Mouse (Mus musculus) left cerebral cortex, postnatal 4 days (tissue): ENCODE data around the gene Crabp1. TPM values are rescaled to one million over a fixed set of nuclear protein-coding genes. Genes with fewer than 3 reads are reported as not detected.

ENCODE experiments used
- DNase-seq: peaks from one replicate; pipeline ENCODE4 v3.0.0-alpha.2; 2022
- intact Hi-C: fragments of 180-260 bp; cut with DNase I; formaldehyde crosslinking; loops from one replicate; pipeline ENCODE4 v1.15.1; 2025
- total RNA-seq, 2 experiments: library from RNA; stranded (reverse); gene quantifications; 2 replicates each; pipeline ENCODE4 v1.2.3; 2021

The Crabp1 gene
- total RNA-seq, 2 experiments from 2014 or later = 14.1 to 20.7 TPM

GRCm38 (mm10) chr9:54765336-54766085 is 963 bp downstream of the Crabp1 start:
- DNase-seq = no peak
- intact Hi-C loops = no loop called here

DNA sequence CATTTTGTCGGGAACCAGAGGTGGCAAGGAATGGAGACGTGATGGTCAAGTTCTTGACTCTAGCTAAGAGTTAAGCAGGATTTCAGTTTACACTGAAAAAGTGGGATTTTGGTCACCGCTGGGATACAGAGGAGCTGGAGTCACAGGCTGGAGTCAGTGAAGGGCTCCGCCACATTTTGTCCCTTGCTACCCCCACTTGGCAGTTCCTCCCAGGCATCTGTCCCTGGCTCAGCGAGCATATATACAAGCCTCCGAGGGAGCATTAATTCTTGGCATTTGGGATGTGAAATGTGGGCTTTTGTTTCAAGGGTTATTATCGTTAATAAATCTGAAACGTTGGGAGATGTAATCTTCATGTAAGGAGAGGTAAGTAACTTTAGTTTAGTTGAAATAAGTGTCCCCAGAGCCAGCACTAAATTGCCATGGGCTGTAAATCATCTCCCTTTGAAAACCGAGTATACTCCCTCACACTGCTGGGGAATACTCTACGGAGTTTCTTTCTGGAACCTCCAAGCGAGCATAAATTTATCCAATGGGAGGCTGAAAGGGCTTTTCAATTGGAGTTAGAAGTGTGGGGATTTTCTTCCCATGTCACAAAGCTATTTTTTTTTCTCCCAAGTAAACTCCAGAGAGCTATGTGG is 5.7 kb downstream of the Crabp1 start:
- intact Hi-C loops = no loop called here

GRCm38 (mm10) chr9:54776451-54776982 is 12.0 kb downstream of the Crabp1 start:
- intact Hi-C loops = no loop called here
- DNase-seq = peak; percentile 82

More for the DNA sequence above, 5.7 kb downstream of the Crabp1 start:
- no peak for DNase-seq

DNA sequence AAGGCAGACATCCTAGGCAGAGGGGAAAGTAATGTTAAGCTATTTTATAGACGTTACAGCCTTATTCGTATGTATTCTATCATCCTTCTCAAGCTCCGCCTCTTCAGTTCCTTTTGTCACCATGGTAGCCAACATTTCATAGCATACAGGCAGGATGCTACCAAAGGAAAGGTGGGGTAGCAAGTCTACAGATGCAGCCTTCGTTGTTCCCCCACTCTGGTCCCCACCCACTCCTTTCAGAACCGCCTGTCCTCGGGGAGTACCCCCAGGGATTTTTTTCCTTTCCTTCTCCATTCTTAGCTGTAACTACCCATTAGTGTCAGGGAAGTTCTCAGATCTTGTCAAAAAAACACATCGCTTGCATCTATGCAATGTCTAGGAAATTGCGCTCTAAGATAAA is 14.7 kb downstream of the Crabp1 start:
- no peak for DNase-seq
- intact Hi-C loops = no loop called here

GRCm38 (mm10) chr9:54782504-54782903 is 18.0 kb downstream of the Crabp1 start:
- DNase-seq = no peak
- intact Hi-C loops = no loop called here

- no peak for DNase-seq
- intact Hi-C loops = no loop called here
Measured at GRCm38 (mm10) chr9:54784003-54784402, 19.5 kb downstream of the Crabp1 start.

- intact Hi-C loops = no loop called here
- no peak for DNase-seq
Measured at GRCm38 (mm10) chr9:54785215-54785614, 20.7 kb downstream of the Crabp1 start.

GRCm38 (mm10) chr9:54786083-54786482 is 21.5 kb downstream of the Crabp1 start:
- intact Hi-C loops = no loop called here
- no peak for DNase-seq

GRCm38 (mm10) chr9:54787760-54788159 is 23.2 kb downstream of the Crabp1 start:
- intact Hi-C loops = no loop called here

DNA sequence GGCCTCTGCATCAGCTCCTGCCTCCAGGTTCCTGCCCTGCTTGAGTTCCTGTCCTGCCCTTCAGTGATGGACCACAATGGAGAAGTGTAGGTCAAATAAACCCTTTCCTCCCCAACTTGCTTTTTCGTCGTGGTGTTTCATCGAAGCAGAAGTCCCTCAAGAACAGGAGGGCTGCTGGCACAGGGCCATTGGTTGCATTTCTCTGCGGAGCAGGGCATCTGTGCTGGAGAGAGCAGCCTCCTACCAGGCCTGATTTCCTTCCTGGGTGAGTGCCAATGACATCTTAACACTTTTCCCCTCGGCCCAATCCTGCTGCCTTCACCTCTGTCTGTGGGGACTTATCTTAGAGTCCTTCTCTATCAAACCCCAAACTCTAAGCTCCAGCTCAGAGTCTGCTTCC is 25.7 kb downstream of the Crabp1 start:
- intact Hi-C loops = no loop called here
- DNase-seq = peak; percentile 61

More at GRCm38 (mm10) chr9:54787760-54788159, 23.2 kb downstream of the Crabp1 start:
- DNase-seq = peak; percentile 79

DNA sequence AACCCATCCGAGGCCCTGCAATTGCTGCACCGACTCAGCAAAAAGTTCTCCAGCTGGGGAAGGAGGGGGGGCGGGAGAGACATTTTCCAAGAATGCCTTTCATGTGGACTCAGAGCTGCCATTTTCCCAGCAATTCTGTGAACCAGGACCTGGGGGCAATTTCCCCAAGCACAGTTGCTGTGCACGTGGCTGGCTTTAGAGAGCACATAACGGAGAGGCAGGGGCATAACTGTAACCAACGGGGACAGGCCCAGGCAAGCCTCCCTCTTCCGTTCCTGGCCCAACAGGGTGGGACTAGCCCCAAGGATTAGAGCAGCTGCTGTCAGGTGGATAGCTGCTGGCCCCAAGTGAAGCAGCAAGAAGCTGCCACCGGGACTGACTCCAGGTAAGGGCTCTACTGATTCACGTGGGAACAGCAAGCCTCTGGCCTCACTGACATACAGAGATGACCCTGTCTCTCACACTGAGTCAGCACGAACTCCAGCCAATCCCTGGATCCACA is 37.0 kb downstream of the Crabp1 start:
- intact Hi-C loops = no loop called here
- DNase-seq = no peak

- intact Hi-C loops = no loop called here
- no peak for DNase-seq
Measured at GRCm38 (mm10) chr9:54802749-54803679, 38.5 kb downstream of the Crabp1 start.

- intact Hi-C loops = no loop called here
- no peak for DNase-seq
Measured at GRCm38 (mm10) chr9:54804351-54804750, 39.8 kb downstream of the Crabp1 start.

DNA sequence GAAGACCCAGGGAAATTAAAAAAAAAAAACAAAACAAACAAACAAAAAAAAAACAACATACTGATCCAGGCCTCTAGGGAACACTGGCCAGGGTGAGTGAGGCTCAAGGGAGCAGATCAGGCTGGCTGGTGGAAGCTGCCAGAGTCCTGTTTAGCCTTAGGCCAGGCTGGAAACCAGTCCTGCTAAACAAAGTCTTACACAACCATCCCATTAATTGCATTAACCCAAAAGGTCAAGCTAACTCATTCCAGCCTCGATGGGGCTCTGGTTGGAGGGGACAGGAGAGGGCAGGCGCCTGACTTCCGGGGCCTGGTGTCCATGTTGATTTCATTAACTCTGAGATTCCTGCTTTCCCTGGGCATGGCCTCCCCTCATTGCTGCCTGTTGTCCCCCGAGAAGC is 43.2 kb downstream of the Crabp1 start:
- no peak for DNase-seq
- intact Hi-C loops = no loop called here

DNA sequence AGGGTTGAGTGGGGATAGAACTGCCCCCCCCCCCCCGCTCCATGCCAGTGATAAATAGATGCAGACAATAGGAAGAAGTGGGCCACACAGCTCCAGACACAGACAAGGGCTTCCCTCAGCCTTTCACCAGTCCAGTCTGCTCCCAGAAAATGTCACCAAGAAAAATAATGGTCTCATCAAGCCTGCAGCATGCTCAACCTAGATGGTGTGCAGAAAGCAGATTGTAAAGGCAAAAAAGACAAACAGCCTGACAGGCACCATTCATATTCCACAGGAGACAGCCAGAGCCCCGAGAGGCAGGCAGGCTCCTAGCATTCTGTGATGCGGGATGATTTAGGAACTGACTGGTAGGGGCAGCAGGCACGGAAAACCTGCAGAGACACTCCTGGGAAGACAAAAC is 45.4 kb downstream of the Crabp1 start:
- DNase-seq = no peak
- intact Hi-C loops = no loop called here

DNA sequence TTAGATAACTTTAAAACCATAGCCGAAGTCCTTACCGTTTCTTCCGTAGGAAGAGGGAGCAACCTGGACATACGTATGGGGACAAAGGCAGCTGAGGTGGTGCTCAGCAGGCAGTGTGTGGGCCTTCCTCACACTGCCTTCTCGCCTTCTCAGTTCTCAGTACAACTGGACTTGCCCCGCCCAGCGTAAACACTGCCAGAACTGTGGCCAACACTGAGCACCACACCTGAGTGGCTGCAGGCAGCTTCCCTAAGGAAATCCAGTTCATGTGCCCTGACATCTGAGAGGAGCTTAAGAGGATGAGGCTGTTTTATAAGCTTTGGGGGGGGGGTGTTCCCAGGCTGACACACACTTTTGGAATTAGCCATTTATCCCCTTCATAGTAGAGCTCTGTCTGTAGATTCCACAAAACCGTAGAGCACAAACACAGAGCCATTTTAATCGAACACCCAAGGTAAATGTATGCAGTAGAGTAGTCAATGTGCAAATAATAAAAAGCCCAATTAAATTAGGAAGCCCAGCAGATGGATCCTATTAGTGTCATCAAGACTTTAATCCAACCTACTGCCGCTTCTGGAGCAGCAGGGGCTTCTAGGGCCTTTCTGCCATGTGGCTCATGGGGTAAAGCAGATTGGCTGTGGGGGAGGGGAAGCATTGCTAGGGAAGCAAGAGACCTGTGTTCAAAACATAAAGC is 52.1 kb downstream of the Crabp1 start:
- no peak for DNase-seq
- intact Hi-C loops = no loop called here

- intact Hi-C loops = loop anchor here (2.0 kb wide), 1 partner anchor 85 kb away; no protein-coding TSS in a partner anchor
- peak; percentile 53 for DNase-seq
Measured at GRCm38 (mm10) chr9:54821442-54822100, 57.0 kb downstream of the Crabp1 start.
